Mouse (Mus musculus) lung, adult 2 months (tissue): ENCODE results near the gene Nudt21.
"Not testable (repeated sequence)": the region's sequence is repeated elsewhere in the genome, so short reads cannot be mapped to it uniquely, and the experiment has no call there.

ENCODE experiments used
- CTCF ChIP-seq: fragments of 200-500 bp; IDR thresholded peaks from 2 replicates; pipeline ENCODE4 v1.5.1; 2011; ENCODE audit warnings: mild to moderate bottlenecking, low read length, control low read depth; ENCODE audit not compliant: insufficient read depth
- POLR2A ChIP-seq: fragments of 200-500 bp; IDR thresholded peaks from 2 replicates; pipeline ENCODE4 v1.6.1; 2011; ENCODE audit warnings: low read depth, mild to moderate bottlenecking, control low read depth, low read length, borderline replicate concordance; ENCODE audit errors: extremely low read depth

DNA sequence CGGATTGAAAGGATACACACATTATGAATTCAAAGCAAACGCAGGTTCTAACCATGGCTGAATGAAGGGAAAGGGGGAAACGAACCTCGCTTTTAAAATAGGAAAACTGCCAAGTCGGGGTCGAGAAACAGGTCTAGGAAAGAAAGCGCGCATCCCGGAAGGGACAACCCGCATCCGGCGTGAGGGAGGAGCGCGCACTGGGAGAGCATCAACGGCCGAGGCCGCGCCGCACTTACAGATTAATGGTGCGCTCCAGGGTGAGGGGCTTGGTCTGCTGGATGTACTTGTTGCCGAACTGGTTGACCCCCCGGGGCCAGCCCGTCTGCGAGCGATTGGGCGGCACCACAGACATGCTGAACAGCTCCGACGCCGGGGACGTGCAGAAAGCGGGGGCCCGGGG, 290 bp downstream of the Nudt21 start:
- TF ChIP-seq CTCF, POLR2A: not testable (repeated sequence)
